Mouse (Mus musculus) ES-E14 (cell line): ENCODE results near the gene Lamc2.

Experiments
- HCFC1 ChIP-seq: IDR thresholded peaks from 2 replicates; pipeline ENCODE4 v1.6.1; 2012; ENCODE audit warnings: low read length, inconsistent platforms, borderline replicate concordance; ENCODE audit not compliant: insufficient read depth
- ZC3H11A ChIP-seq: IDR thresholded peaks from 2 replicates; pipeline ENCODE4 v1.6.1; 2012; ENCODE audit warnings: low read depth, mild to moderate bottlenecking, inconsistent platforms, low read length, borderline replicate concordance

- TF ChIP-seq HCFC1: no peak
- no peak for TF ChIP-seq ZC3H11A
Observed at GRCm38 (mm10) chr1:153097017-153097675, 89.1 kb downstream of the Lamc2 start.
